Mouse (Mus musculus): ENCODE data around the gene Slc22a12. TPM values are rescaled to one million over a fixed set of nuclear protein-coding genes. Genes with fewer than 3 reads are reported as not detected.

Slc22a12 gene
- polyA plus RNA-seq, 1 experiment from 2014 or later, result not detected

DNA sequence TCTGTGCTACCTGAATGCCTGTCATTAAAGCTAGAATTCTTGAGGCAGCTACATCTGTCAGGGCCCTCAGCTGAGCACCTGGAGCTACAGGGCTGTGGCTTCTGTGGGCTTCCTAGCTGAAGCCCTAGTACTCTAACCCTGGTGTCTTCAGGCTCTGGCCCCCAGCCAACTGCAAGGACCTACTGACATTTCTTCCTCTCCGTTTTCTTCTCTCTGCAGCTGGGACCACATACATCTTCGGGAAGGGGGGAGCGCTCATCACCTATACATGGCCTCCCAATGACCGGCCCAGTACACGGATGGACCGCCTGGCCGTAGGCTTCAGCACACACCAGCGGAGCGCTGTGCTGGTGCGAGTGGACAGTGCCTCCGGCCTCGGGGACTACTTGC lies 38.2 kb downstream of the Slc22a12 start:
- 88% methylated on average over 12 of the region's 12 CpGs for WGBS
- no peaks in the 10 kb centered on the region for H3K9me3 ChIP-seq
- no peak for DNase-seq (ENCODE audit: low spot score)
- no peak overlapping the region for H3K27ac ChIP-seq
- no peak overlapping the region for H3K4me3 ChIP-seq
- peaks cover 13% of the 10 kb centered on the region for H3K4me1 ChIP-seq
- peaks cover 96% of the 10 kb centered on the region for H3K27me3 ChIP-seq (ENCODE audit: insufficient read depth, poor library complexity, severe bottlenecking)
- H3K36me3 ChIP-seq, result no peaks in the 10 kb centered on the region

DNA sequence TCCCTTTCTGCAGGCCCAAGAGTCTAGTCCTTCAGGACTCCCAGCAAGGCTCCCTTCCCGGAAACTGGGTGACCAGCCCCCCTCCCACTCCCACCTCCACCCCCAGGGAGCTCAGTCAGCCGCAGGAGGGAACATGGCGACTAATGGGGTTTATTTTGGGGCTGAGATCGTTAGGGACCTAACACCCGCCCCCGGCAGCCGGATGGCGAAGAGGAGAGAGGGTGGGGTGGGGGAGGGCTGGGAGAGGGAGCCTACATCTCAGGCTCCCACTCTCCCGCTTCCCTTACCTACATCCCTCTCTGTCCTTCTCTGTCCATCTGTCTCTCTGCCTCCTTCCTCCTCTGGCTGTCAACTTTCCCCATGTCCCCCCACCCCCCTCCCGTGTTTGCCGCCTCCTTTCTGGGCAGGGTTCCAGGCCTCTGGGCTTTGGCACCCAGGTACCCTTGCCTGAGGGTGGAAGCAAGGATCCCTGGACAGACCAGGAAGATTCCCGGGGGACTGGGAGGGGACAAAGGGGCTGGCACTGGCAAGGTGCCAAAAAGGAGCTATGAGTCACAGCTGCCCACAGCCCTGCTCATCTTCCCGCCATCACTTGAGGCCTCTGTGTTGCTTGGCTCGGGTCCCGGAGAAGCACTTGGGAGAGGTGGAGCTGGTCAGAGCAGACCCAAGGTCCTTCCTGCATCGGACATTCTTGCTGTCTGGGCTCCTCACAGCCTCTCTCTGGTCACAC lies 38.7 kb downstream of the Slc22a12 start:
- 33% methylated on average over 16 of the region's 16 CpGs for WGBS
- DNase-seq (ENCODE audit: low spot score), result no peak

DNA sequence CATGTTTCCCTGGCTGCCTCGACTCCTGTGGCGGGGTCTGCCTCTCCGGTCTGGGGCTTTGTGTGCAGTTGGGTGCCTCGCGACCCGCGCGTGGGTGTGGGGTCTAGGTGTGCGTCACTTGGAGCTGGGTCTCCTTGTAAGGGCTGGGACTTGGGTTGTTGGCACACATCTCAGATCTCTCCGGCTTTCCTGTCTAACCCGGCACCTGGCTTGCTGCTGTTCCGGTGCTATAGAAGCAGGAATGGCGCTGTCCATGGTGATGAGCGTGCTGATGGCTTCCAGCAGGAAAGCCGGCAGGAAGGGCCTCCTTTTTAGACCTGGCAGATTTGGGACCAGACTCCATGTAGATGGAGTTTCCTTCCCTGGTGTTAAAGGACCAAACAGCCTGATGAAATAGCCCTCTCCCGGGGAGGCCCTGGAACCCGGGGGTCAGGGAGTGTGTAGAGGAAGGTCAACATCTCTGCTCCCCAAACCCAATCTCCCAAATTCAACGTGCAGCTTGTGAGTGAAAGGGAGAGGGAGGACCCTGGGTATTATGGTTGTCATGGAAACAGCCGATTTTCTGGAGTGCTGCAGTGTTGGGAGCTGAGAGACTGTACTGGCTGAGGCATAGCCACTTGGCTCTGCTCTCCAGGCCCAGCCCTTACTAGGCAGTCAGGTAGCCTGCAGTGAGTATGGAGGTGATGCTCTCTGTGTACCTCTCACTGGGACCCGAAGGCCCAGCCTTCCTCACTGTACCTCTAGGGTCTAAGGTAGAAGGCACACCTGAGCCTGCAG lies 40.1 kb downstream of the Slc22a12 start:
- Histone ChIP-seq H3K36me3 (no peaks in the 10 kb centered on the region), H3K4me1 (peaks cover 20% of the 10 kb centered on the region), H3K27me3 (ENCODE audit: insufficient read depth, poor library complexity, severe bottlenecking) (peaks cover 100% of the 10 kb centered on the region), H3K27ac (no peak overlapping the region), H3K9me3 (no peaks in the 10 kb centered on the region), H3K4me3 (peak overlapping the region; percentile 58)
- WGBS, result 3% methylated on average over 20 of the region's 20 CpGs
- peak; percentile 87 for DNase-seq (ENCODE audit: low spot score)

More for the DNA sequence above, 38.7 kb downstream of the Slc22a12 start:
- Histone ChIP-seq H3K27me3 (ENCODE audit: insufficient read depth, poor library complexity, severe bottlenecking) (peaks cover 96% of the 10 kb centered on the region), H3K36me3 (no peaks in the 10 kb centered on the region), H3K4me1 (peaks cover 13% of the 10 kb centered on the region), H3K9me3 (no peaks in the 10 kb centered on the region), H3K4me3 (no peak overlapping the region), H3K27ac (no peak overlapping the region)

GRCm38 (mm10) chr19:6502035-6502541 lies 40.7 kb downstream of the Slc22a12 start:
- H3K36me3 ChIP-seq, result no peaks in the 10 kb centered on the region
- H3K4me3 ChIP-seq, result peak overlapping the region; percentile 58
- H3K27me3 ChIP-seq (ENCODE audit: insufficient read depth, poor library complexity, severe bottlenecking), result peaks cover 100% of the 10 kb centered on the region
- no peaks in the 10 kb centered on the region for H3K9me3 ChIP-seq
- DNase-seq (ENCODE audit: low spot score), result no peak
- no peak overlapping the region for H3K27ac ChIP-seq
- H3K4me1 ChIP-seq, result peaks cover 26% of the 10 kb centered on the region
- under 1% methylated on average over 25 of the region's 25 CpGs for WGBS

DNA sequence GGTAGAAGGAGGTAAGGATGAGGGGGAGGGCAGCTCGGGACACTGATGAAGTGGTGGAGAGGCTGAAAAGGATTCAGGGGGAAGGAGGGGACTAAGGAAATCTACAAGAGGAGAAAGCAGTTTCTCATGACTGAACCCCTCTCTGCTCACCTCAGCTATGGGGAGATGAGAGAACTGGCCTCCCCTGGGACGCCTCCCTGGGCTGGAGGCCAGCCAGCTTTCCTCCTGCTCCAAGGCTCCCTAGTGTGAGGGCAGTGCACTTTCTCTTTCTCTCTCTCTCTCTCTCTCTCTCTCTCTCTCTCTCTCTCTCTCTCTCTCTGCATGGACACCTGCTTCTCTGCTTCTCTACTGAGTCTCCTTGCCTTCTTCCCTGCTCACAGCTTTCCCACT lies 42.2 kb downstream of the Slc22a12 start:
- Histone ChIP-seq H3K27me3 (ENCODE audit: insufficient read depth, poor library complexity, severe bottlenecking) (peaks cover 100% of the 10 kb centered on the region), H3K9me3 (no peaks in the 10 kb centered on the region), H3K36me3 (no peaks in the 10 kb centered on the region), H3K27ac (no peak overlapping the region), H3K4me1 (peaks cover 29% of the 10 kb centered on the region), H3K4me3 (no peak overlapping the region)
- DNase-seq (ENCODE audit: low spot score), result no peak
- 34% methylated on average over 2 of the region's 2 CpGs for WGBS

GRCm38 (mm10) chr19:6499860-6500635 lies 42.8 kb downstream of the Slc22a12 start:
- Histone ChIP-seq H3K27ac (no peak overlapping the region), H3K9me3 (no peaks in the 10 kb centered on the region), H3K4me3 (no peak overlapping the region), H3K36me3 (no peaks in the 10 kb centered on the region), H3K4me1 (peaks cover 29% of the 10 kb centered on the region), H3K27me3 (ENCODE audit: insufficient read depth, poor library complexity, severe bottlenecking) (peaks cover 100% of the 10 kb centered on the region)
- 42% methylated on average over 6 of the region's 6 CpGs for WGBS
- DNase-seq (ENCODE audit: low spot score), result no peak

GRCm38 (mm10) chr19:6498350-6499131 lies 44.3 kb downstream of the Slc22a12 start:
- no peak for DNase-seq (ENCODE audit: low spot score)
- Histone ChIP-seq H3K4me3 (peak overlapping the region; percentile 63), H3K36me3 (no peaks in the 10 kb centered on the region), H3K9me3 (no peaks in the 10 kb centered on the region), H3K4me1 (peaks cover 26% of the 10 kb centered on the region), H3K27ac (0 out of 2 replicates have a peak overlapping the region, but pooled peaks have one; percentile 42), H3K27me3 (ENCODE audit: insufficient read depth, poor library complexity, severe bottlenecking) (peaks cover 100% of the 10 kb centered on the region)
- 4% methylated on average over 35 of the region's 38 CpGs for WGBS

DNA sequence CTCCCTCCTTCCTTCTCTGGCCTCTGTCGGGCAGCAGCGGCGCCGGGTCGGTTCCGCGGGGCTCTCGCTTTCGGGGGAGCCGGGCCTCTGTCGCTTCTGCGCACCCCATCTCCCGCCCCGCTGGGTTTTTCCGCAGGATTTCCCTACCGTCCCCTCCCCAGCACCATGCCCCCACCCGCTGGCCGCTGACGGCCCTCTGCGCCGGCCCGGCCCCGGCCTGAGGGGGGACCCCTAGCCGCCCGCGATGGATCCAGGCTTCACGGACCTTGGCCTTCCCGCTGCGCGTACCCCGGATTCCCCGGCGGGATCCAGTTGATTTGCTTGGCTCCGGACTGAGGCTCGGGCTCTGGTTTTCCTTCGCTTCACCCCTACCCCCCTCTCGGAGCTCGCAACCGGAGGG lies 45.0 kb downstream of the Slc22a12 start:
- peaks cover 100% of the 10 kb centered on the region for H3K27me3 ChIP-seq (ENCODE audit: insufficient read depth, poor library complexity, severe bottlenecking)
- H3K9me3 ChIP-seq, result no peaks in the 10 kb centered on the region
- H3K4me3 ChIP-seq, result peak overlapping the region; percentile 63
- no peaks in the 10 kb centered on the region for H3K36me3 ChIP-seq
- H3K27ac ChIP-seq, result peak overlapping the region; percentile 42; the same call in 1 of the 2 replicates
- peaks cover 26% of the 10 kb centered on the region for H3K4me1 ChIP-seq
- 2% methylated on average over 39 of the region's 39 CpGs for WGBS
- no peak for DNase-seq (ENCODE audit: low spot score)

GRCm38 (mm10) chr19:6497150-6497801 lies 45.6 kb downstream of the Slc22a12 start:
- no peak for DNase-seq (ENCODE audit: low spot score)
- Histone ChIP-seq H3K4me1 (peaks cover 22% of the 10 kb centered on the region), H3K27ac (peak overlapping the region; percentile 42; the same call in 1 of the 2 replicates)

DNA sequence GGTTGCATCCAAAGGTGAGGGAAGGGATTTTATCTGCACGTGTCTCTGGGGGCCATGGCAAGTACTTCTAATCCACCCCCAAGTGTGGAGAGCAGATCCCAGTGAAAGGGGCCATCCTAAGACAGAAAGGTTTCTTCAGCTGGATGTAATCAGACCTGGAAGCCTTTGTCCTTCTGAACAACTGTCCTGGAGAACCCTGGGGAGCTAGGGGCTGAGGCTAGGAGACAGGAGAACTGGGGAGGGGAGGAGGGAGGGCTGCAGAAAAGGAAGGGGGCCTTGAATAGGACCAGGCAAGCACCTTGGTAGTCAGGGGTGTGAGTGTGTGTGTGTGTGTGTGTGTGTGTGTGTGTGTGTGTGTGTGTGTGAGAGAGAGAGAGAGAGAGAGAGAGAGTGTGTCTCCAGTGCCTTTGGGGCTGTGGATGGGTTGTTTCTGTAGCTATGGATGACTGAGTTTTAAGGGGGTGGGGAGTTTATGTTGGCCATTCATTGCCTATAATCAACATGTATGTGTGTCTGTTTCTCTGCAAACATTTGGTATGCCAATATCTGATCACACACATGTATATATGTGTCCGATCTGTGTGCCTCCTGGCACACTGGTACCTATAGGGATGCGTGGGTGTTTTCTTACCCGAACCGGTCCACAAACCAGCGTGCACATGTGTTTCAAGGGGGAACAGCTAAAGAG lies 46.2 kb downstream of the Slc22a12 start:
- Histone ChIP-seq H3K4me1 (peaks cover 16% of the 10 kb centered on the region), H3K4me3 (peak overlapping the region; percentile 63), H3K36me3 (no peaks in the 10 kb centered on the region), H3K9me3 (no peaks in the 10 kb centered on the region), H3K27me3 (ENCODE audit: insufficient read depth, poor library complexity, severe bottlenecking) (peaks cover 100% of the 10 kb centered on the region), H3K27ac (no peak overlapping the region)
- DNase-seq (ENCODE audit: low spot score), result no peak
- 8% methylated on average over 6 of the region's 6 CpGs for WGBS

More at GRCm38 (mm10) chr19:6497150-6497801, 45.6 kb downstream of the Slc22a12 start:
- Histone ChIP-seq H3K9me3 (no peaks in the 10 kb centered on the region), H3K27me3 (ENCODE audit: insufficient read depth, poor library complexity, severe bottlenecking) (peaks cover 100% of the 10 kb centered on the region), H3K36me3 (no peaks in the 10 kb centered on the region), H3K4me3 (peak overlapping the region; percentile 63)
- 0% methylated on average over 12 of the region's 39 CpGs for WGBS

GRCm38 (mm10) chr19:6495714-6496113 lies 47.1 kb downstream of the Slc22a12 start:
- H3K4me3 ChIP-seq, result no peak overlapping the region
- no peaks in the 10 kb centered on the region for H3K9me3 ChIP-seq
- H3K36me3 ChIP-seq, result no peaks in the 10 kb centered on the region
- no peak overlapping the region for H3K27ac ChIP-seq
- H3K4me1 ChIP-seq, result peaks cover 16% of the 10 kb centered on the region
- WGBS, result 26% methylated on average over 8 of the region's 8 CpGs
- DNase-seq (ENCODE audit: low spot score), result no peak
- peaks cover 100% of the 10 kb centered on the region for H3K27me3 ChIP-seq (ENCODE audit: insufficient read depth, poor library complexity, severe bottlenecking)

All from heart, embryonic 10.5 days (tissue).